Mouse (Mus musculus): ENCODE data around the gene Zdhhc12. TPM values are rescaled to one million over a fixed set of nuclear protein-coding genes. Genes with fewer than 3 reads are reported as not detected.

The Zdhhc12 gene
- total RNA-seq, 2 experiments from 2014 or later: 14.9 to 15.6 TPM

Other genes with a start within 250 kb of the Zdhhc12 start
- 10 to 100 TPM; 17.5 to 19.0 TPM for gene Cercam, start 224.5 kb downstream of the Zdhhc12 start, total RNA-seq (2021)
- 100 to 1,000 TPM; 119 TPM for gene Odf2, start 204.4 kb downstream of the Zdhhc12 start, total RNA-seq (2021)
- gene Gle1, start 158.2 kb downstream of the Zdhhc12 start, total RNA-seq (2021): 10 to 100 TPM; 57.2 to 59.2 TPM
- 100 to 1,000 TPM; 880 to 916 TPM for gene Sptan1, start 128.1 kb downstream of the Zdhhc12 start, total RNA-seq (2021)
- gene Wdr34, start 44.8 kb downstream of the Zdhhc12 start, total RNA-seq (2021): 10 to 100 TPM; 61.4 to 71.8 TPM
- 100 to 1,000 TPM; 323 to 344 TPM for gene Set, start 36.3 kb downstream of the Zdhhc12 start, total RNA-seq (2021)
- gene Pkn3, start 16.0 kb downstream of the Zdhhc12 start, total RNA-seq (2021): 1 to 10 TPM; 2.1 to 2.6 TPM
- gene Zer1, start 30.9 kb upstream of the Zdhhc12 start, total RNA-seq (2021): 10 to 100 TPM; 80.8 to 88.0 TPM
- 10 to 100 TPM; 84.9 to 87.6 TPM for gene Tbc1d13, start 40.1 kb upstream of the Zdhhc12 start, total RNA-seq (2021)
- gene Endog, start 77.8 kb upstream of the Zdhhc12 start, total RNA-seq (2021): 10 to 100 TPM; 13.3 to 15.8 TPM
- 10 to 100 TPM; 36.7 to 37.7 TPM for gene Spout1, start 84.8 kb upstream of the Zdhhc12 start, total RNA-seq (2021)
- 10 to 100 TPM; 12.0 to 12.7 TPM for gene Kyat1, start 112.2 kb upstream of the Zdhhc12 start, total RNA-seq (2021)
- gene Lrrc8a, start 144.1 kb upstream of the Zdhhc12 start, total RNA-seq (2021): 10 to 100 TPM; 50.6 to 55.9 TPM
- 10 to 100 TPM in 1 of 2 experiments, 1 to 10 TPM in 1; 7.7 to 10.5 TPM for gene Gm28035, start 146.9 kb upstream of the Zdhhc12 start, total RNA-seq (2021)
- gene Phyhd1, start 172.6 kb upstream of the Zdhhc12 start, total RNA-seq (2021): 10 to 100 TPM; 17.1 to 19.3 TPM
- gene Gm28038, start 187.4 kb upstream of the Zdhhc12 start, total RNA-seq (2021): not detected
- 10 to 100 TPM; 18.7 to 21.6 TPM for gene Dolk, start 192.7 kb upstream of the Zdhhc12 start, total RNA-seq (2021)
- gene Nup188, start 192.7 kb upstream of the Zdhhc12 start, total RNA-seq (2021): 10 to 100 TPM; 36.6 to 42.0 TPM